ENCODE assay signal across 13 mouse cellular contexts in genomic region chr10:127076082-127076481, GRCm38 (mm10). TPM values are rescaled to one million over a fixed set of nuclear protein-coding genes. Genes with fewer than 3 reads are reported as not detected.
DNase-seq lines count a peak whose midpoint lies in the region; ATAC-seq lines count a peak whose summit lies in the region.
"Had no signal": no experiment of that assay in that cellular context is flagged by ENCODE, and none has a peak within 500 bp of the region (broad histone marks: within the 10 kb centered on the region; RNA-seq: fewer than 3 reads in every experiment).

No protein-coding gene starts in this region.

- H3K4me1 ChIP-seq in heart, embryonic 12.5 days (replicated peaks): peaks cover 23% of the 10 kb centered on the region
- H3K4me1 ChIP-seq in liver, embryonic 16.5 days (ENCODE audit: control insufficient read depth, low read depth, low read length): peaks cover 23% of the 10 kb centered on the region

- DNase-seq in heart, adult 11 months: peak; percentile 95
- peak; percentile 51 to 73 for DNase-seq in right cerebral cortex, postnatal 10 days (ENCODE audit: low spot score in 2 of 2)
- DNase-seq in right cerebral cortex, postnatal 14 days: no peak
- DNase-seq in thymus, postnatal 25 days: peak; percentile 72
- no peak for DNase-seq in retina, postnatal 1 day
- DNase-seq in adrenal gland, adult 2 months: no peak
- DNase-seq: adrenal gland, postnatal 14 days; gastrocnemius, postnatal 36 days; kidney, postnatal 4 days had no signal

- no peak overlapping the region for H3K27ac ChIP-seq in heart, embryonic 12.5 days (ENCODE audit: poor library complexity, severe bottlenecking)
- no peak overlapping the region for H3K27ac ChIP-seq in liver, embryonic 16.5 days (ENCODE audit: low read length)
- H3K27ac ChIP-seq: embryonic facial prominence, embryonic 12.5 days had no signal

- no peaks in the 10 kb centered on the region for H3K9me3 ChIP-seq in heart, embryonic 12.5 days (replicated peaks)
- H3K9me3 ChIP-seq in liver, embryonic 16.5 days (replicated peaks; ENCODE audit: control insufficient read depth, low read length): no peaks in the 10 kb centered on the region
- H3K9me3 ChIP-seq: embryonic facial prominence, embryonic 12.5 days had no signal

- no peak overlapping the region for H3K4me2 ChIP-seq in heart, embryonic 12.5 days
- H3K4me2 ChIP-seq in liver, embryonic 16.5 days (ENCODE audit: low read depth, low read length): peak overlapping the region; percentile 33; the same call in 1 of the 2 replicates
- H3K4me2 ChIP-seq: embryonic facial prominence, embryonic 12.5 days had no signal

- ATAC-seq in heart, embryonic 12.5 days (ENCODE audit: insufficient number of reproducible peaks, low FRiP score): no peak
- no peak for ATAC-seq in liver, embryonic 16.5 days (ENCODE audit: low read depth)

- H3K27me3 ChIP-seq in heart, embryonic 12.5 days (replicated peaks): peaks cover 63% of the 10 kb centered on the region
- peaks cover 25% of the 10 kb centered on the region for H3K27me3 ChIP-seq in liver, embryonic 16.5 days (ENCODE audit: control insufficient read depth, insufficient read depth, low read depth, low read length)

- WGBS in heart, embryonic 12.5 days: 43% methylated on average over 4 of the region's 4 CpGs
- 19% methylated on average over 4 of the region's 4 CpGs for WGBS in liver, embryonic 16.5 days (ENCODE audit: insufficient replicate concordance)

- no peak overlapping the region for H3K9ac ChIP-seq in heart, embryonic 12.5 days
- H3K9ac ChIP-seq in liver, embryonic 16.5 days (ENCODE audit: low read depth, low read length): no peak overlapping the region
- H3K9ac ChIP-seq: embryonic facial prominence, embryonic 12.5 days had no signal

- H3K36me3 ChIP-seq in heart, embryonic 12.5 days: no peaks in the 10 kb centered on the region
- H3K36me3 ChIP-seq in liver, embryonic 16.5 days (ENCODE audit: control insufficient read depth, insufficient read depth): no peaks in the 10 kb centered on the region
- H3K36me3 ChIP-seq: embryonic facial prominence, embryonic 12.5 days had no signal

- no peak overlapping the region for H3K4me3 ChIP-seq in heart, embryonic 12.5 days
- peak overlapping the region; percentile 33; the same call in 1 of the 2 replicates for H3K4me3 ChIP-seq in liver, embryonic 16.5 days (ENCODE audit: low read depth, low read length)
- H3K4me3 ChIP-seq: embryonic facial prominence, embryonic 12.5 days had no signal

RNA-seq across cellular contexts. Expression of gene Agap2, which starts 1.0 kb away (rescaled TPM):
- 0.03 TPM in 1 of 2 replicates, not detected in the other for polyA plus RNA-seq in heart, embryonic 12.5 days (2016; fragmentation: Nextera tagmentation; extraction: Ambion mirVana)
- 0.71 and 1.2 TPM in 2 replicates for polyA plus RNA-seq in liver, embryonic 16.5 days (2015; fragmentation: Nextera tagmentation; extraction: Ambion mirVana)
- total RNA-seq in adrenal gland, adult 2 months (2021): 1 to 10 TPM; 2.2 to 3.8 TPM
- polyA plus RNA-seq in adrenal gland, adult 2 months (2012; rRNA removed): 8.7 and 9.8 TPM in 2 replicates

RNA-seq across cellular contexts. Expression of gene Tspan31, which starts 6.0 kb away (rescaled TPM):
- 119 and 124 TPM in 2 replicates for polyA plus RNA-seq in heart, embryonic 12.5 days (2016; fragmentation: Nextera tagmentation; extraction: Ambion mirVana)
- polyA plus RNA-seq in liver, embryonic 16.5 days (2015; fragmentation: Nextera tagmentation; extraction: Ambion mirVana): 87.4 and 96.7 TPM in 2 replicates
- total RNA-seq in adrenal gland, adult 2 months (2021): 100 to 1,000 TPM; 115 to 129 TPM
- polyA plus RNA-seq in adrenal gland, adult 2 months (2012; rRNA removed): 53.3 and 62.3 TPM in 2 replicates

RNA-seq across cellular contexts. Expression of gene Cdk4, which starts 12.7 kb away (rescaled TPM):
- polyA plus RNA-seq in heart, embryonic 12.5 days (2016; fragmentation: Nextera tagmentation; extraction: Ambion mirVana): 1,080 and 1,140 TPM in 2 replicates
- 293 and 317 TPM in 2 replicates for polyA plus RNA-seq in liver, embryonic 16.5 days (2015; fragmentation: Nextera tagmentation; extraction: Ambion mirVana)
- total RNA-seq in adrenal gland, adult 2 months (2021): 100 to 1,000 TPM; 166 to 233 TPM
- 100 and 106 TPM in 2 replicates for polyA plus RNA-seq in adrenal gland, adult 2 months (2012; rRNA removed)

RNA-seq across cellular contexts. Expression of gene March9, which starts 16.1 kb away (rescaled TPM):
- polyA plus RNA-seq in heart, embryonic 12.5 days (2016; fragmentation: Nextera tagmentation; extraction: Ambion mirVana): 0.10 and 0.28 TPM in 2 replicates
- not detected in 2 replicates for polyA plus RNA-seq in liver, embryonic 16.5 days (2015; fragmentation: Nextera tagmentation; extraction: Ambion mirVana)
- total RNA-seq in adrenal gland, adult 2 months (2021): 10 to 100 TPM in 1 of 2 experiments, 1 to 10 TPM in 1; 5.4 to 12.2 TPM
- polyA plus RNA-seq in adrenal gland, adult 2 months (2012; rRNA removed): 20.1 and 20.6 TPM in 2 replicates

RNA-seq across cellular contexts. Expression of gene Cyp27b1, which starts 28.0 kb away (rescaled TPM):
- 0.18 TPM in 1 of 2 replicates, not detected in the other for polyA plus RNA-seq in heart, embryonic 12.5 days (2016; fragmentation: Nextera tagmentation; extraction: Ambion mirVana)
- 0.04 TPM in 1 of 2 replicates, not detected in the other for polyA plus RNA-seq in liver, embryonic 16.5 days (2015; fragmentation: Nextera tagmentation; extraction: Ambion mirVana)
- total RNA-seq in adrenal gland, adult 2 months (2021): under 1 TPM; 0.28 to 0.61 TPM
- polyA plus RNA-seq in adrenal gland, adult 2 months (2012; rRNA removed): 0.28 and 0.35 TPM in 2 replicates
- total RNA-seq: liver, adult 2 months had no signal

Comparison
In these comparisons a context has a peak if more than half of its experiments do, and no peak if none do; other contexts are left out.
1. DNase-seq: peak in heart, adult 11 months (single experiment), right cerebral cortex, postnatal 10 days (2 of 2) and thymus, postnatal 25 days (single experiment); none in right cerebral cortex, postnatal 14 days (single experiment), retina, postnatal 1 day (single experiment) and adrenal gland, adult 2 months (single experiment).